Mouse (Mus musculus) heart, embryonic 16.5 days (tissue): ENCODE data around the gene Zan. TPM values are rescaled to one million over a fixed set of nuclear protein-coding genes. Genes with fewer than 3 reads are reported as not detected.
A peak's percentile ranks its signal among the peaks of the same experiment; 100 is the strongest.

Experiments
- ATAC-seq: fragments of 200-750 bp; cut with Nextera tagmentation; replicated peaks from 2 replicates; pipeline ENCODE4 v1.8.0; 2017; ENCODE audit warnings: moderate number of reproducible peaks; ENCODE audit not compliant: insufficient read depth, low FRiP score; ENCODE audit errors: extremely low read depth
- H3K27ac ChIP-seq: fragments of 300-500 bp; sonication (generic); 2 replicates; pipeline ENCODE4 v1.5.1; 2014; ENCODE audit warnings: mild to moderate bottlenecking, low read length, control low read depth, moderate library complexity
- H3K27me3 ChIP-seq: fragments of 300-500 bp; sonication (generic); 2 replicates; pipeline ENCODE4 v1.6.1; 2014; ENCODE audit warnings: low read length, mixed read lengths; ENCODE audit not compliant: control insufficient read depth, insufficient read depth
- H3K36me3 ChIP-seq: fragments of 300-500 bp; sonication (generic); 2 replicates; pipeline ENCODE4 v1.6.1; 2014; ENCODE audit not compliant: control insufficient read depth, insufficient read depth
- H3K4me1 ChIP-seq: fragments of 300-500 bp; sonication (generic); 2 replicates; pipeline ENCODE4 v1.6.1; 2014; ENCODE audit warnings: low read length, mixed read lengths; ENCODE audit not compliant: control insufficient read depth, insufficient read depth
- H3K4me2 ChIP-seq: fragments of 300-500 bp; sonication (generic); 2 replicates; pipeline ENCODE4 v1.6.1; 2014; ENCODE audit warnings: low read depth, mild to moderate bottlenecking, control low read depth, low read length
- H3K4me3 ChIP-seq: fragments of 300-500 bp; sonication (generic); 2 replicates; pipeline ENCODE4 v1.5.1; 2014; ENCODE audit warnings: mild to moderate bottlenecking, control low read depth, low read length
- H3K9ac ChIP-seq: fragments of 300-500 bp; sonication (generic); 2 replicates; pipeline ENCODE4 v1.6.1; 2014; ENCODE audit warnings: low read length, control low read depth
- H3K9me3 ChIP-seq: fragments of 300-500 bp; sonication (generic); replicated peaks from 2 replicates; pipeline ENCODE4 v1.6.1; 2016; ENCODE audit warnings: low read length; ENCODE audit not compliant: control insufficient read depth
- WGBS: fragments of 180-500 bp; shearing (Covaris S2); extraction: QIAGEN DNeasy Blood & Tissue Kit; methylation state at CpG from one replicate; pipeline ENCODE4 v1.1.7; 2014; 5-methylcytosine and 5-hydroxymethylcytosine counted together
- polyA plus RNA-seq: library from polyadenylated mRNA; unstranded; fragments of >200 nt; fragmentation: Nextera tagmentation; extraction: Ambion mirVana; gene quantifications from 2 replicates; pipeline ENCODE4 v1.2.1, GENCODE M21; 2015

Zan gene
- polyA plus RNA-seq, 1 experiment from 2014 or later: 0.09 TPM

GRCm38 (mm10) chr5:137519691-137520550, 43.1 kb upstream of the Zan start:
- no peaks in the 10 kb centered on the region for H3K9me3 ChIP-seq
- H3K9ac ChIP-seq: no peak overlapping the region
- peaks cover 57% of the 10 kb centered on the region for H3K36me3 ChIP-seq
- no peak overlapping the region for H3K4me3 ChIP-seq
- no peak overlapping the region for H3K27ac ChIP-seq
- no peaks in the 10 kb centered on the region for H3K4me1 ChIP-seq
- no peaks in the 10 kb centered on the region for H3K27me3 ChIP-seq
- no peak overlapping the region for H3K4me2 ChIP-seq
- 90% methylated on average over 27 of the region's 27 CpGs for WGBS
- no peak for ATAC-seq

- Histone ChIP-seq H3K4me1 (peaks cover 10% of the 10 kb centered on the region), H3K9ac (no peak within 1 kb of the TSS), H3K4me2 (no peak within 1 kb of the TSS), H3K4me3 (no peak within 1 kb of the TSS), H3K36me3 (peaks cover 44% of the 10 kb centered on the region), H3K27me3 (no peaks in the 10 kb centered on the region), H3K27ac (no peak within 1 kb of the TSS), H3K9me3 (no peaks in the 10 kb centered on the region)
- WGBS: 73% methylated on average over 5 of the region's 5 CpGs
- ATAC-seq: no peak
Measured at GRCm38 (mm10) chr5:137518436-137518835, 41.6 kb upstream of the Zan start, which contains the start of gene Gigyf1. Gigyf1 (plus strand) TSS chr5:137518548.

GRCm38 (mm10) chr5:137514811-137515210, 37.9 kb upstream of the Zan start:
- no peak overlapping the region for H3K9ac ChIP-seq
- H3K4me3 ChIP-seq: no peak overlapping the region
- H3K4me2 ChIP-seq: no peak overlapping the region
- WGBS: 68% methylated on average over 3 of the region's 3 CpGs
- peaks cover 32% of the 10 kb centered on the region for H3K4me1 ChIP-seq
- no peak overlapping the region for H3K27ac ChIP-seq
- no peak for ATAC-seq
- no peaks in the 10 kb centered on the region for H3K27me3 ChIP-seq
- peaks cover 13% of the 10 kb centered on the region; the same call in 1 of the 2 replicates for H3K36me3 ChIP-seq
- H3K9me3 ChIP-seq: no peaks in the 10 kb centered on the region

GRCm38 (mm10) chr5:137513951-137514721, 37.3 kb upstream of the Zan start:
- Histone ChIP-seq H3K4me3 (no peak overlapping the region), H3K27ac (no peak overlapping the region), H3K4me2 (no peak overlapping the region), H3K9ac (no peak overlapping the region), H3K9me3 (no peaks in the 10 kb centered on the region), H3K27me3 (no peaks in the 10 kb centered on the region), H3K36me3 (peaks cover 6% of the 10 kb centered on the region; the same call in 1 of the 2 replicates), H3K4me1 (peaks cover 35% of the 10 kb centered on the region)
- WGBS: 74% methylated on average over 12 of the region's 12 CpGs
- no peak for ATAC-seq

DNA sequence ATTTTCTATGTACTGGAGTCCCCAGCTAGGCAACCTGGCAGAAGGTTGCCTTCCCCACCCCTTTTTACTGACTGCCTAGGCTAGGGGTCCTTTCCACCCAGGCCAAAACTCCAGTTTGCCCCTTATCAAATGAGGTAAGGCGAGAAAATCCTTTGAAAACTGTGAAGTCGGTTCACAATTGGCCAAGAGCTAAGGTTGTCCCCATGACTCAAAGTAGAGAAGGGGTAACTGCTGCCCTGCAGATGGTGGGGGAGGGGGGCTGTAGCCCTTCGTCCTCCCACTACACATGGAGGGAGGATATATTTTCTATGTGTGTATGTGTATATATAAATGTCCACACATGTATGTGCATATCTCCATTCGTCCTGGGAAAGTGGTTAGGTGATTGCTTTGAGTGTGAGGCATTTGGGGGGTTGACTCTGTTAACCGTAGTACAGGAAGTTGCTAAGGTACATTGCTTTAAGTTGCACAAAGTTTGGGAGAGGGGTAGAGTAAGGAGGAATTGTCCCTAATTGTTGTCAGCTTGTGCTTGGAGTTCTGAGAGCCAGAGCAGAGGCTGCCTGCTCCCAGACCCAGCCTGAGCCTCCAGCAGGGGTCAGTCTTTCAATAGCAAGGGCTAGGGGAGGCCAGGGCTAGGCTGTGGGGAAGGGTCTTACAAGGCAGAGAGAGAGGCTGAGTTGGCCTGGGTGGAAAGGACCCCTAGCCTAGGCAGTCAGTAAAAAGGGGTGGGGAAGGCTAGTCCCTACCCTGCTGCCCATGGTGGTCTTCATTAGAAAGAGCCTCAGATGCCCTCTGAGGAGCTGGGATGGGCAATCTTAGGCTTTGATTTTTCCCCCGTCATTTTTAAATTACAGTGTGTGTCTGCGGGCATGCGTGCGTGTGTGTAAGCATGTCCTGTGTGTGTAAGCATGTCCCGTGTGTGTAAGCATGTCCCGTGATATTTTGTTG, 36.3 kb upstream of the Zan start:
- Histone ChIP-seq H3K27me3 (no peaks in the 10 kb centered on the region), H3K36me3 (no peaks in the 10 kb centered on the region), H3K9ac (0 out of 2 replicates have a peak overlapping the region, but pooled peaks have one; percentile 13), H3K27ac (no peak overlapping the region), H3K4me3 (no peak overlapping the region), H3K4me1 (peaks cover 35% of the 10 kb centered on the region), H3K9me3 (no peaks in the 10 kb centered on the region), H3K4me2 (no peak overlapping the region)
- WGBS: 75% methylated on average over 11 of the region's 11 CpGs
- ATAC-seq: no peak

GRCm38 (mm10) chr5:137511706-137512105, 34.8 kb upstream of the Zan start:
- H3K4me3 ChIP-seq: peak overlapping the region; percentile 99
- no peak overlapping the region for H3K27ac ChIP-seq
- no peak for ATAC-seq

GRCm38 (mm10) chr5:137510573-137511390, 33.9 kb upstream of the Zan start:
- peak; percentile 33 for ATAC-seq
- 0 out of 2 replicates have a peak, but pooled peaks cover 3% of the 10 kb centered on the region for H3K9me3 ChIP-seq
- H3K27me3 ChIP-seq: no peaks in the 10 kb centered on the region
- peak overlapping the region; percentile 94 for H3K4me2 ChIP-seq
- H3K27ac ChIP-seq: peak overlapping the region; percentile 88
- H3K36me3 ChIP-seq: no peaks in the 10 kb centered on the region
- peak overlapping the region; percentile 99 for H3K4me3 ChIP-seq
- H3K4me1 ChIP-seq: peaks cover 35% of the 10 kb centered on the region
- under 1% methylated on average over 52 of the region's 83 CpGs for WGBS
- peak overlapping the region; percentile 99 for H3K9ac ChIP-seq

More at GRCm38 (mm10) chr5:137511706-137512105, 34.8 kb upstream of the Zan start:
- H3K9me3 ChIP-seq: no peaks in the 10 kb centered on the region
- H3K36me3 ChIP-seq: no peaks in the 10 kb centered on the region
- no peaks in the 10 kb centered on the region for H3K27me3 ChIP-seq
- 76% methylated on average over 3 of the region's 3 CpGs for WGBS
- H3K9ac ChIP-seq: peak overlapping the region; percentile 99
- H3K4me1 ChIP-seq: peaks cover 35% of the 10 kb centered on the region
- H3K4me2 ChIP-seq: peak overlapping the region; percentile 94
